Mouse (Mus musculus) intestine, embryonic 14.5 days (tissue): Measurements from ENCODE around the gene Mrgpra6. TPM values are rescaled to one million over a fixed set of nuclear protein-coding genes. Genes with fewer than 3 reads are reported as not detected.

ENCODE experiments used
- ATAC-seq: fragments of 200-750 bp; cut with Nextera tagmentation; replicated peaks from 2 replicates; pipeline ENCODE4 v1.8.0; 2017; ENCODE audit warnings: low read depth, moderate number of reproducible peaks, moderate TSS enrichment, moderate library complexity; ENCODE audit not compliant: low FRiP score, low TSS enrichment
- DNase-seq: peaks from one replicate; pipeline ENCODE4 v3.0.0-alpha.2; 2018; ENCODE audit warnings: low spot score
- H3K27ac ChIP-seq: fragments of 300-500 bp; sonication (generic); 2 replicates; pipeline ENCODE4 v1.5.1; 2014; ENCODE audit warnings: low read depth, mild to moderate bottlenecking, control low read depth
- H3K27me3 ChIP-seq: fragments of 300-500 bp; sonication (generic); replicated peaks from 2 replicates; pipeline ENCODE4 v1.6.1; 2014; ENCODE audit warnings: low read length, control low read depth; ENCODE audit not compliant: control insufficient read depth, insufficient read depth
- H3K36me3 ChIP-seq: fragments of 300-500 bp; sonication (generic); 2 replicates; pipeline ENCODE4 v1.6.1; 2014; ENCODE audit warnings: low read length, control low read depth; ENCODE audit not compliant: control insufficient read depth, insufficient read depth
- H3K4me1 ChIP-seq: fragments of 300-500 bp; sonication (generic); replicated peaks from 2 replicates; pipeline ENCODE4 v1.6.1; 2014; ENCODE audit warnings: low read length, control low read depth, mixed read lengths; ENCODE audit not compliant: control insufficient read depth, insufficient read depth
- H3K4me2 ChIP-seq: fragments of 300-500 bp; sonication (generic); 2 replicates; pipeline ENCODE4 v1.6.1; 2014; ENCODE audit warnings: low read length
- H3K4me3 ChIP-seq: fragments of 300-500 bp; sonication (generic); 2 replicates; pipeline ENCODE4 v1.5.1; 2014; ENCODE audit warnings: low read depth, low read length, control low read depth, mixed read lengths
- H3K9ac ChIP-seq: fragments of 300-500 bp; sonication (generic); 2 replicates; pipeline ENCODE4 v1.6.1; 2014; ENCODE audit warnings: mild to moderate bottlenecking, low read length
- H3K9me3 ChIP-seq: fragments of 300-500 bp; sonication (generic); 2 replicates; pipeline ENCODE4 v1.6.1; 2016; ENCODE audit warnings: low read length, control low read depth; ENCODE audit not compliant: control insufficient read depth
- WGBS: fragments of 180-500 bp; shearing (Covaris S2); extraction: QIAGEN DNeasy Blood & Tissue Kit; methylation state at CpG from one replicate; pipeline ENCODE4 v1.1.7; 2014; 5-methylcytosine and 5-hydroxymethylcytosine counted together
- polyA plus RNA-seq: library from polyadenylated mRNA; unstranded; fragments of >200 nt; fragmentation: Nextera tagmentation; extraction: Ambion mirVana; gene quantifications from 2 replicates; pipeline ENCODE4 v1.2.1, GENCODE M21; 2014

Gene Mrgpra6
- polyA plus RNA-seq, result not detected in 2 replicates

DNA sequence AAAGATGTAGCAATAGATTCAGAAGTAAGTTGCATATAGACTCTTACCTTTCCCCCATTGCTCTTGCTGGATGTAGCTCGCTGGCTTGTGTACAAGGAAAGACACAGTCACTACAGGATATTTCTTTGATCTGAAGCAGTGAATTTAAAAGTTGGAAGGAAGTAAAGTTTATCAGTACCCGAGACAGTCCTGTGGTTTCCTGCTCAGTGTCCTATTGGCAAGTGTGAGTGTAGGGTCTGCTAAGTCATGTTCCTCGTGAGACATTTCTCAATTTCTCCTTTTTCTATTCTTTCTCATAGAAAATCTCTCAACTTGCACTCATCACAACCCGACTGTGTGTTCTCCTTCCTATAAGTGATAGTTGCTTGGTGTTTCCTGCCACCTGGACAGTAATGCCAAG is at the start of gene Mrgpra6:
Mrgpra6 (minus strand) TSS at position 91 of the 400 bp plus-strand sequence.
- Histone ChIP-seq H3K4me3 (no peak within 1 kb of the TSS), H3K4me1 (no peaks in the 10 kb centered on the region), H3K36me3 (no peaks in the 10 kb centered on the region), H3K4me2 (no peak within 1 kb of the TSS), H3K27me3 (no peaks in the 10 kb centered on the region), H3K9ac (no peak within 1 kb of the TSS), H3K9me3 (no peaks in the 10 kb centered on the region), H3K27ac (no peak within 1 kb of the TSS)
- 76% methylated on average over 4 of the region's 4 CpGs for WGBS
- DNase-seq, result no peak
- no peak for ATAC-seq

DNA sequence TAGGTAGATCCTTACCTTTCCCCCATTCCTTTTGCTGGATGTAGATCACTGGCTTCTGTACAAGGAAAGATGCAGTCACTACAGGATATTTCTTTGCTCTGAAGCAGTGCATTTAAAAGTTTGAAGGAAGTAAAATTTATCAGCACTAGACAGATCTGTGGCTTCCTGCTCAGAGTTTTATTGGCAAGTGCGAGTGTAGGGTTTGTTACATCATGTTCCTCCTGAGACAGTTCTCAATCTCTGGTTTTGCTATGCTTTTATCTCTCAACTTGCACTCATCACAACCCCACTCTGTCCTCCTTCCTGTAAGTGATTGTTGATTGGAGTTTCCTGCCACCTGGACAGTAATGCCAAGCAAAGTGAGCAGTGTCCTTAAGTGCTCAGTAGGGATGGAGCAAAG is 48.0 kb upstream of the Mrgpra6 start, which contains the start of gene Mrgpra9:
Mrgpra9 (minus strand) TSS at position 79 of the 400 bp plus-strand sequence.
- WGBS, result 64% methylated on average over 1 of the region's 1 CpGs
- DNase-seq (no peak), ATAC-seq (no peak)
- H3K9ac ChIP-seq, result no peak within 1 kb of the TSS
- no peaks in the 10 kb centered on the region for H3K4me1 ChIP-seq
- H3K4me2 ChIP-seq, result no peak within 1 kb of the TSS
- no peak within 1 kb of the TSS for H3K4me3 ChIP-seq
- no peaks in the 10 kb centered on the region for H3K27me3 ChIP-seq
- H3K9me3 ChIP-seq, result no peaks in the 10 kb centered on the region
- no peak within 1 kb of the TSS for H3K27ac ChIP-seq
- no peaks in the 10 kb centered on the region for H3K36me3 ChIP-seq

DNA sequence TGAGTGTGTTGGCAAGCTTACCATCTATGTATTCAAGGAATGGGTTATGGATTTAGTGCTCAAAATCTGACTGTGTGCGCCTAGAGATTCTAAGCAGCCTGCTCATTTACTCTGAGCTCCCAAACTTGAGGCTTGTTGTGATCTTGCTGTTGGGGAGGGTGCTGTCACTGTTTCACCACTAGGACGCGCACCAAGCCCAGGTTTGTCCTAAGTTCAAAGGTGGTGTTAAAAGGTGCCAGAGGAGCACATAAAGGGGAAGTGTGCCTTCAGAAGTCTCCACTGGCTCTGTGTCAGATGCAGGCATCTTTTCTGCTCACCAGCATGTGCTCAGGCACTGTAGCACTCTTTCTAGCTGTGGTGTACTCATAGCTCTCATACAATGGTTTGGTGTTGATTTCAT is 39.9 kb upstream of the Mrgpra6 start:
- no peak for ATAC-seq
- Histone ChIP-seq H3K36me3 (no peaks in the 10 kb centered on the region), H3K4me1 (no peaks in the 10 kb centered on the region), H3K4me3 (no peak overlapping the region), H3K9me3 (no peaks in the 10 kb centered on the region), H3K27me3 (no peaks in the 10 kb centered on the region), H3K4me2 (no peak overlapping the region), H3K9ac (no peak overlapping the region), H3K27ac (no peak overlapping the region)
- WGBS, result 67% methylated on average over 3 of the region's 3 CpGs
- no peak for DNase-seq

GRCm38 (mm10) chr7:47195271-47195670 is 9.4 kb downstream of the Mrgpra6 start:
- no peak overlapping the region for H3K4me3 ChIP-seq
- WGBS, result 61% methylated on average over 1 of the region's 1 CpGs
- no peaks in the 10 kb centered on the region for H3K36me3 ChIP-seq
- no peaks in the 10 kb centered on the region for H3K4me1 ChIP-seq
- ATAC-seq, result no peak
- no peaks in the 10 kb centered on the region for H3K27me3 ChIP-seq
- DNase-seq, result no peak
- no peak overlapping the region for H3K4me2 ChIP-seq
- H3K27ac ChIP-seq, result no peak overlapping the region
- H3K9me3 ChIP-seq, result no peaks in the 10 kb centered on the region
- no peak overlapping the region for H3K9ac ChIP-seq

DNA sequence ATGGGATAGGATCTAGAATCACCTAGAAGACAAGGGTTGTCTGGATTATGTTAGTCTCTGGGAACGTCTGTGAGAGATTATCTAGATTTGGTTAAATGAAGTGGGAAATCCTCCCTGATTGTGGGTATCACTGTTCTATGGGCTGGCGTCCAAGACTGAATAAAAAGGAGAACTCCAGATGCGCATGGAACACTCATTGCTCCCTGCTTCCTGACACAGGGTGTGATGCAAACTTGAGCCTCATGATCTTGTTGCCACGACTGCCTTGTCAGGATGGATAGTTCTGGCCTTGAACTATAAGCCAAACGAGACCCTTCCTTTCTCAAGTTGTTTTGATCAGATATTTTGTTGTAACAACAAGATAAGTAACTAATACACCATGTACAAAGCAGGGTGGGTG is 33.9 kb downstream of the Mrgpra6 start:
- no peak overlapping the region for H3K27ac ChIP-seq
- H3K4me2 ChIP-seq, result no peak overlapping the region
- H3K27me3 ChIP-seq, result no peaks in the 10 kb centered on the region
- no peak for ATAC-seq
- H3K36me3 ChIP-seq, result no peaks in the 10 kb centered on the region
- H3K9me3 ChIP-seq, result no peaks in the 10 kb centered on the region
- DNase-seq, result peak; percentile 15
- no peak overlapping the region for H3K9ac ChIP-seq
- 74% methylated on average over 5 of the region's 5 CpGs for WGBS
- no peak overlapping the region for H3K4me3 ChIP-seq
- H3K4me1 ChIP-seq, result no peaks in the 10 kb centered on the region

GRCm38 (mm10) chr7:47165028-47165427 is 39.7 kb downstream of the Mrgpra6 start:
- Histone ChIP-seq H3K9ac (no peak overlapping the region), H3K27me3 (no peaks in the 10 kb centered on the region), H3K4me3 (no peak overlapping the region), H3K27ac (no peak overlapping the region), H3K4me1 (no peaks in the 10 kb centered on the region), H3K36me3 (no peaks in the 10 kb centered on the region), H3K4me2 (no peak overlapping the region), H3K9me3 (no peaks in the 10 kb centered on the region)
- WGBS, result 73% methylated on average over 4 of the region's 4 CpGs
- ATAC-seq (no peak), DNase-seq (peak; percentile 25)

DNA sequence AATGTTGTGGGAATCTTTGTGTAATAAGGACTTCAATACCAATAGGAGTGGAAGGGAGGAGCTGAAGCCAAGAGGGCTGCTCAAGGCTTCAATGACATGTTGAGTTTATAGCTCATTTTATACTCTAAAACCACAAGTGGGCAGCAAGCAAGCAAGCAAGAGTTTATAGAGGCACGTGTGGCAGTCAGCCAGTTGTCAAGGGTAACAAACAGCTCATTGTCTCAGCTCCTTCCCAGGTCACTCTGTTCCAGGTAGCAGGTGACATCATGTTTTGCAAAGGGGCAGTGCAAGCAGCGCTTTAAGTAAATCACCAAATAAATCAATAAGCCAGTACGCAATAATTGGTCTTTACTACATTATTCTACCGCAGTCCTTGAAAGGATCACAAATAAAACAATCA is 41.5 kb downstream of the Mrgpra6 start:
- WGBS, result 67% methylated on average over 4 of the region's 4 CpGs
- ATAC-seq, result 0 out of 2 replicates have a peak, but pooled peaks have one; percentile 43
- Histone ChIP-seq H3K4me2 (no peak overlapping the region), H3K9ac (no peak overlapping the region), H3K27ac (no peak overlapping the region), H3K4me3 (no peak overlapping the region), H3K27me3 (no peaks in the 10 kb centered on the region), H3K36me3 (no peaks in the 10 kb centered on the region), H3K4me1 (no peaks in the 10 kb centered on the region), H3K9me3 (no peaks in the 10 kb centered on the region)
- peak; percentile 47 for DNase-seq

GRCm38 (mm10) chr7:47158451-47158850 is 46.3 kb downstream of the Mrgpra6 start:
- Histone ChIP-seq H3K27ac (no peak overlapping the region), H3K4me2 (no peak overlapping the region), H3K9me3 (no peaks in the 10 kb centered on the region), H3K9ac (no peak overlapping the region), H3K27me3 (no peaks in the 10 kb centered on the region), H3K4me1 (no peaks in the 10 kb centered on the region), H3K36me3 (no peaks in the 10 kb centered on the region), H3K4me3 (no peak overlapping the region)
- 52% methylated on average over 2 of the region's 2 CpGs for WGBS
- DNase-seq (peak; percentile 9), ATAC-seq (no peak)

DNA sequence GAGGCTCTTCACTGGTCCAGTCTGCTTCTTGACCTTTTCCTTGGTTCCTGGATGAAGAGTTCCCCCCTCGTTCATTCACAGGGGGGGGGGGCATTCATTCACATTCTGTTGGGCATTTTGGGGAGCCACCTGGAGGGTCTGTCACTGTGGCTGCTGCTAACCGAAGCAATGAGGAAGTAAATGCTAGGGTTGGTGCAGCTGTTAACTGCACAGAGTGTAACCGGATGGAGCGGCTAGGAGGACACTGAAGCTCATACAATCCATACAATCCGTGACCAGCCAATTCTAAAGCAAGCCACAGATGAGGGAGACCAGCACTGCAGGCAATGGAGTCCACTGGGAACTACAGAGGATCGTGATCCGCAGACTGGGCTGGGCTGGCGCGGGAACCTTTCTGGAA is 47.0 kb downstream of the Mrgpra6 start:
- H3K9me3 ChIP-seq, result no peaks in the 10 kb centered on the region
- H3K9ac ChIP-seq, result no peak overlapping the region
- H3K36me3 ChIP-seq, result no peaks in the 10 kb centered on the region
- ATAC-seq (no peak), DNase-seq (peak; percentile 37)
- 88% methylated on average over 9 of the region's 9 CpGs for WGBS
- H3K27me3 ChIP-seq, result no peaks in the 10 kb centered on the region
- H3K4me3 ChIP-seq, result no peak overlapping the region
- H3K4me2 ChIP-seq, result no peak overlapping the region
- no peak overlapping the region for H3K27ac ChIP-seq
- no peaks in the 10 kb centered on the region for H3K4me1 ChIP-seq
